Mouse (Mus musculus): ENCODE data around the gene Rab26. TPM values are rescaled to one million over a fixed set of nuclear protein-coding genes. Genes with fewer than 3 reads are reported as not detected.

The Rab26 gene
- total and polyA plus RNA-seq, 3 experiments, result 0.36 to 1.3 (median 0.40) TPM

DNA sequence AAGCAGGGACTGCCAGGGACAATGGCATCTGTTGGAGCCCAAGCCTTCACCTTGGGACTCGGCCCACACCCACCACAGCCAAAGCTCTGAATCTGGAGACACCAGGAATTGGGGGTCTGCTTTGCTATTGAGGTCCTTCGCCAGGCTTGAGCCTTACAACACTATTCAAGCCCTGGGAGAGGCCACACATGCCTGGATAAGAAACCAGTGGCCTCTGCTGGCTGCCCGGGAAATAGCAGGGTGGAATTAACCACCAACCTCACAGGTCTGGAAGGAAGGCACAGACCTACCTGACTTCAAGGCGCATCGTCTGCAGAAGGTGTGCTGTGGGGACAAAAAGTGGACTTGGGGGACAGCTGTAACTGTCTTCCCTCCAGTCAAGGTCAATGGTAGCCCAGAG lies 20.4 kb downstream of the Rab26 start (continued):
- no peak for TF ChIP-seq UBTF (IDR thresholded peaks at IDR 0.05; ENCODE audit: low read depth, low read length)
- TF ChIP-seq MAFK (IDR thresholded peaks at IDR 0.05; ENCODE audit: insufficient replicate concordance, low read length), result no peak

DNA sequence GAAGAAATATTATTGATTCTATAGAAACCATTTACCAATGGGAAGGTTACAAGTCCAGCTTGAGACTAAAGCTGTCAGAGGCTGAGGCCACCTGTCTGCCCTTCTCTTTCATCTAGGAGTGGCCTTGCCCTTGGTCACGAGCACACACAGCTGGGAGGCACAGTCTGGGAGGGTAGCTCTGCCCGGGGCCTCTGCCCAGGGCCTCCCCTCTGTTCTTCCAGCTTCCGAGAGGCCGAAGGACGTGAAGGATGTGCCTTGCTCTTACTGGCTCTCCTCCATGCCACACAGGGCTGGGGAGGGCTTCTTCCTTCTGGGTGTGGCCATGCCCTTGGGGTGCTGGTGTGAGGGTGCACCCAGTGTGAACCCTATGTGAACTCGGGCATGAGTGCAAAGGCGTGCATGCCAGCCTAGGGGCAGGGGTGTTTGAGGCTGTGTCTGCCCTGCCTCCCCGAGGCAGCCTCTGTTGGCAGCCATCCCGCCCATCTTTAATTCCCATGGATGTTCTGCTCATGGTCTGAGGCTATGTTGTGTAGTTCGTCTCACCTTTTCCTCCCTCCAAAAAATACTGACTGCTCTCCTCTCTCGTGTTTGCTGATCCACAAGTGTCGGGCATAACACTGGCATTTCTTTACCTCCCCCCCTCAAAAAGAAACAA lies 26.1 kb downstream of the Rab26 start:
- H3K4me1 ChIP-seq (ENCODE audit: control insufficient read depth in 1 of 2, insufficient read depth in 2 of 2), result no peaks in the 10 kb centered on the region
- H3K27ac ChIP-seq (ENCODE audit: insufficient read depth, low read depth), result no peak overlapping the region
- no peaks in the 10 kb centered on the region for H3K9me3 ChIP-seq (replicated peaks; ENCODE audit: low read length)
- no peaks in the 10 kb centered on the region for H3K79me2 ChIP-seq (replicated peaks; ENCODE audit: control insufficient read depth, extremely low read depth, insufficient read depth, poor library complexity, severe bottlenecking)
- TF ChIP-seq POLR2AphosphoS2 (IDR thresholded peaks at IDR 0.05; ENCODE audit: low read depth, low read length) (no peak), NRF1 (IDR thresholded peaks at IDR 0.05; ENCODE audit: low read depth, low read length) (no peak), USF2 (conservative IDR thresholded peaks at IDR 0.05; ENCODE audit: low read depth, low read length) (no peak)
- H3K4me2 ChIP-seq (ENCODE audit: insufficient read depth, low read depth, poor library complexity, severe bottlenecking), result no peak overlapping the region
- no peak for DNase-seq (ENCODE audit: extremely low read depth)
- H3K9ac ChIP-seq (ENCODE audit: insufficient read depth, low read depth), result no peak overlapping the region
- H3K36me3 ChIP-seq (replicated peaks in 1 of 2; ENCODE audit: control insufficient read depth in 1 of 2, insufficient read depth in 1 of 2, low read length in 1 of 2), result peaks cover 77 to 99% of the 10 kb centered on the region in 2 experiments
- no peaks in the 10 kb centered on the region for H3K27me3 ChIP-seq (replicated peaks)
- in situ Hi-C loops (cut with MboI; ENCODE audit: low pct_ligation_motif_present, low pct_unique_long_range_greater_than_20kb, low sequenced_read_pairs), result no loop called here
- dilution Hi-C loops (cut with MboI; ENCODE audit: extremely low pct_ligation_motif_present, extremely low pct_unique_long_range_greater_than_20kb, low sequenced_read_pairs), result no loop called here
- H3K4me3 ChIP-seq (replicated peaks in 1 of 3; ENCODE audit: low read depth in 2 of 3, low read length in 2 of 3, poor library complexity in 1 of 3), result no peak overlapping the region

DNA sequence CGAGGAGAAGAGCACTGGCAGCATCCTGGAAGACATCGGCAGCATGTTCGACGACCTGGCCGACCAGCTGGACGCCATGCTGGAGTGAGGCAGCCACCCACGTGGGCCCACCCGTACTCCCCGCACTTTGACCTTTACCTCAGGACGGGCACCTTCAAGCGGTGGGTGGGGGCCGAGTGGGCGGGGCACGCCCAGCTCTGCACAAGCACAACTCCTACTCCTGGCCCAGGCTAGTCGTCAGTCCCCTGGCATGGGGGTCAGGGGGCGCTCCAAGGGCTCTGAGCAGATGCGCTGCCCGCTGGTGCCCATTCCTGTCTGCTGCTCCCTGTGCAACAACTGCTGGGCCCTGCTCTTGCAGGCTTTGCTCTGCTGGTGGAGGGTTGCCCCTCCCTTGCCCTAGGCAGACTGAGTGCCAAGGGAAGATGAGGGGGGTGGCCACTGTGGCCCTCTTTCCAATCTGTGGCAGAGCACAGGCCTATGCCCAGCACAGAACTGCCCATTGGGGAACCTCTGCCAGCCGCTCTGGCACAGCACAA lies 26.8 kb downstream of the Rab26 start:
- Histone ChIP-seq H3K79me2 (replicated peaks; ENCODE audit: control insufficient read depth, extremely low read depth, insufficient read depth, poor library complexity, severe bottlenecking) (no peaks in the 10 kb centered on the region), H3K36me3 (replicated peaks in 1 of 2; ENCODE audit: control insufficient read depth in 1 of 2, insufficient read depth in 1 of 2, low read length in 1 of 2) (peaks cover 71 to 93% of the 10 kb centered on the region in 2 experiments), H3K4me3 (replicated peaks in 1 of 3; ENCODE audit: low read depth in 2 of 3, low read length in 2 of 3, poor library complexity in 1 of 3) (no peak overlapping the region), H3K27ac (ENCODE audit: insufficient read depth, low read depth) (no peak overlapping the region), H3K4me1 (ENCODE audit: control insufficient read depth in 1 of 2, insufficient read depth in 2 of 2) (no peaks in the 10 kb centered on the region), H3K27me3 (replicated peaks) (no peaks in the 10 kb centered on the region), H3K9ac (ENCODE audit: insufficient read depth, low read depth) (no peak overlapping the region), H3K9me3 (replicated peaks; ENCODE audit: low read length) (no peaks in the 10 kb centered on the region), H3K4me2 (ENCODE audit: insufficient read depth, low read depth, poor library complexity, severe bottlenecking) (no peak overlapping the region)
- TF ChIP-seq POLR2A (IDR thresholded peaks at IDR 0.05; ENCODE audit: low read depth, low read length) (0 out of 2 replicates have a peak, but pooled peaks have one; percentile 2), ZMIZ1 (IDR thresholded peaks at IDR 0.05; ENCODE audit: low read depth, low read length) (no peak)
- no peak for DNase-seq (ENCODE audit: extremely low read depth)
- dilution Hi-C loops (cut with MboI; ENCODE audit: extremely low pct_ligation_motif_present, extremely low pct_unique_long_range_greater_than_20kb, low sequenced_read_pairs) (no loop called here), in situ Hi-C loops (cut with MboI; ENCODE audit: low pct_ligation_motif_present, low pct_unique_long_range_greater_than_20kb, low sequenced_read_pairs) (no loop called here)

DNA sequence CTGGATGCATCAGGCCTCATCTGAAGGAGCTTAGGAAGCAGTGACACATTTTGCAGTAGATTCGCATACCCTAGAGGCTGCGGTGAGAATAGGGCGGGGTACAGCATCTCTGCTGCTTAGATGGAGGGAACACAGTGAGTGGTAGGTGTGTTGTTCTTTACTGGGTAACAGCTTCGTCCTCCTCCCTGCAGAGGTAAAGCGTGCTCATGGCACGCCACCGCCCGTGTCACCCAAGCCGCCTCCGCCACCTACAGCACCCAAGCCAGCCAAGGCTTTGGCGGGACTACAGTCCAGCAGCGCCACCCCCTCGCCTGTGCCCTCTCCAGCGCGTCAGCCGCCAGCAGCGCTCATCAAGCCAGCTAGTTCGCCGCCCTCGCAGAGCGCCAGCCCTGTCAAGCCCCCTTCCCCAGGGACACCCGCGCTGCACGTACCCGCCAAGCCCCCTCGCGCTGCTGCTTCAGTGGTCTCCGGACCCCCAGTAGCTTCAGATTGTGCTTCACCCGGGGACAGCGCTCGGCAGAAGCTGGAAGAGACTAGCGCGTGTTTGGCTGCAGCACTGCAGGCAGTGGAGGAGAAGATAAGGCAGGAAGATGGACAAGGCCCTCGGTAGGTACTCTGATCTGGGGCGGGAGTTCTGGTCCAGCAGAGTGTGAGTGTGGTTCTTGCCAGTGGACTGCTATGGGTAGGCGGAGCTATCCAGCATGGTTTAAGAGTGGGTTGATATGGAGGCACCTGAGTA lies 27.5 kb downstream of the Rab26 start:
- Histone ChIP-seq H3K4me1 (ENCODE audit: control insufficient read depth in 1 of 2, insufficient read depth in 2 of 2) (no peaks in the 10 kb centered on the region), H3K4me2 (ENCODE audit: insufficient read depth, low read depth, poor library complexity, severe bottlenecking) (no peak overlapping the region), H3K9ac (ENCODE audit: insufficient read depth, low read depth) (no peak overlapping the region), H3K36me3 (replicated peaks in 1 of 2; ENCODE audit: control insufficient read depth in 1 of 2, insufficient read depth in 1 of 2, low read length in 1 of 2) (peaks cover 64 to 86% of the 10 kb centered on the region in 2 experiments), H3K79me2 (replicated peaks; ENCODE audit: control insufficient read depth, extremely low read depth, insufficient read depth, poor library complexity, severe bottlenecking) (no peaks in the 10 kb centered on the region), H3K27ac (ENCODE audit: insufficient read depth, low read depth) (no peak overlapping the region), H3K9me3 (replicated peaks; ENCODE audit: low read length) (no peaks in the 10 kb centered on the region), H3K4me3 (replicated peaks in 1 of 3; ENCODE audit: low read depth in 2 of 3, low read length in 2 of 3, poor library complexity in 1 of 3) (no peak overlapping the region), H3K27me3 (replicated peaks) (no peaks in the 10 kb centered on the region)
- DNase-seq (ENCODE audit: extremely low read depth), result no peak
- dilution Hi-C loops (cut with MboI; ENCODE audit: extremely low pct_ligation_motif_present, extremely low pct_unique_long_range_greater_than_20kb, low sequenced_read_pairs) (no loop called here), in situ Hi-C loops (cut with MboI; ENCODE audit: low pct_ligation_motif_present, low pct_unique_long_range_greater_than_20kb, low sequenced_read_pairs) (no loop called here)
- TF ChIP-seq POLR2A (IDR thresholded peaks at IDR 0.05; ENCODE audit: low read depth, low read length), result 0 out of 2 replicates have a peak, but pooled peaks have one; percentile 6
- TF ChIP-seq MXI1 (IDR thresholded peaks at IDR 0.05; ENCODE audit: low read depth, low read length), result no peak
- no peak for TF ChIP-seq RCOR1 (conservative IDR thresholded peaks at IDR 0.05; ENCODE audit: low read depth, low read length)
